Mouse (Mus musculus): ENCODE measurements around the gene Fryl. TPM values are rescaled to one million over a fixed set of nuclear protein-coding genes. Genes with fewer than 3 reads are reported as not detected.

Fryl gene
- polyA plus RNA-seq, 1 experiment from 2014 or later = 48.0 TPM

DNA sequence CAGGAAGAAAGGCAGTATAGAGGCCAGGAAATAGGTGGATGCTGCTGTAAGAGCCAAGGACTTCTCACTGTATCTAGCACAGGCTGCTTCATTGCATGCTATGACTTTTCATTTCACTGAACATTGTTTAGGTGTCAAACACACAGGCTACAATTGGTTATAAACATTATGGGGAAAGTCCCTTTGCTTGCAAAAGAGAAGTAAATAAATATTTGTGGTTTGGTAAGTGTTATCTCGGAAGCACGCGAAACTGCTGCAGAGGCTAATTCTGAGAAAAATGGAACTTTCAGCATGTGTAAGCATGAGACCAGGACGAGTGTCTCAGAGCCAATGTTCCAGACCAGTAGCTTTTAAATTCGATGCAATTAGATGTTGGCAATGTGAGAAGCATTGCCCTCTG is 30.2 kb upstream of the Fryl start:
- no peak for DNase-seq (ENCODE audit: low spot score)
- WGBS = 91% methylated on average over 5 of the region's 5 CpGs

DNA sequence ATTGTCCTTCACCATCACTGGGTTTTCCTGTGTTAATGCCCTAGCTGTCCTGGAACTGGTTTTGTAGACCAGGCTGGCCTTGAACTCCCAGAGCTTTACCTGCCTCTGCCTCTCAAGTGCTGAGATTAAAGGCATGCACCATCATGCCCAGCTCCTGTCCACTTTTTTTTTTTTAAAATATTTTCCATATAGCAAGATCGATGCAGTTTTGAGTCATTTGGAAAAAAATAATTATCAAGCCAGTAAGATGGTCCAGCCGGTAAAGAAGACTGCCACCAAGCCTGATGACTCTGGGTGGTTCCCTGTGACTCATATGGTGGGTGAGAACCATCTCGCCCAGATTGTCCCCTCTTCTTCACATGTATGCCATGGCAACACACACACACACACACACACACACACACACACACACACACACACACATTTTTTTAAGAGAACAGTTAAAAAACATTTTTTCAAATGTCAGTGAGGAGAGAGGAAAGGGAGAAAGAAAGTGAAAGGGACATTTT is 29.1 kb upstream of the Fryl start:
- no peak overlapping the region for H3K4me2 ChIP-seq (ENCODE audit: low read depth, low read length, severe bottlenecking)
- no peaks in the 10 kb centered on the region for H3K4me1 ChIP-seq (replicated peaks; ENCODE audit: control insufficient read depth, insufficient read depth, low read length)
- no peak for ATAC-seq (replicated peaks; ENCODE audit: low FRiP score)
- H3K9me3 ChIP-seq (ENCODE audit: control insufficient read depth, low read length) = no peaks in the 10 kb centered on the region
- H3K27ac ChIP-seq (ENCODE audit: low read depth, low read length) = no peak overlapping the region
- H3K27me3 ChIP-seq (ENCODE audit: control insufficient read depth, insufficient read depth, low read length) = no peaks in the 10 kb centered on the region
- 88% methylated on average over 3 of the region's 3 CpGs for WGBS
- H3K36me3 ChIP-seq (ENCODE audit: control insufficient read depth, insufficient read depth, low read length) = no peaks in the 10 kb centered on the region
- H3K4me3 ChIP-seq (ENCODE audit: low read depth, low read length) = no peak overlapping the region
- no peak for DNase-seq (ENCODE audit: low spot score)
- no peak overlapping the region for H3K9ac ChIP-seq (ENCODE audit: low read length)

More for the DNA sequence above, 30.2 kb upstream of the Fryl start:
- H3K4me1 ChIP-seq (replicated peaks; ENCODE audit: control insufficient read depth, insufficient read depth, low read length) = no peaks in the 10 kb centered on the region
- no peak overlapping the region for H3K27ac ChIP-seq (ENCODE audit: low read depth, low read length)
- ATAC-seq (replicated peaks; ENCODE audit: low FRiP score) = no peak
- H3K9ac ChIP-seq (ENCODE audit: low read length) = no peak overlapping the region
- H3K27me3 ChIP-seq (ENCODE audit: control insufficient read depth, insufficient read depth, low read length) = no peaks in the 10 kb centered on the region
- no peak overlapping the region for H3K4me2 ChIP-seq (ENCODE audit: low read depth, low read length, severe bottlenecking)
- H3K9me3 ChIP-seq (ENCODE audit: control insufficient read depth, low read length) = no peaks in the 10 kb centered on the region
- no peaks in the 10 kb centered on the region for H3K36me3 ChIP-seq (ENCODE audit: control insufficient read depth, insufficient read depth, low read length)
- H3K4me3 ChIP-seq (ENCODE audit: low read depth, low read length) = no peak overlapping the region

DNA sequence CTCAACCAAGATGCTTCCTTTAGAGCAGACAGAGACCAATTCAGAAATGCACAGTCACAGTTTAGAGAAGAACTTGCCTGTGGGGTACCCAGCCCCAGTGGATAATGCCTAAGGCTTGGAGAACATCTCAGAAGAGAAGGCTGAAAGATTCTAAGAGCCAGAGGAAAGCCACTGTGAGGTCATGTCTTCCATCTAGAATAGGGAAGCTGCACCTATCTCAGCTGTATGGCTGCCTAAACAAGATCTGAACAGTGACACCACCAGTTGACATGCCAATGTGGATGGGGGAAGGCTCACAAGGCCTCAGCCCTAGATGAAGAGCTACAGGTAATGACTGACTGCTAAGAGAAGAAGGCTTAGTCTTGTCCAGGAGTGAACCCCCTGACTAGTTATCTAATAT is 27.6 kb upstream of the Fryl start:
- H3K9me3 ChIP-seq (ENCODE audit: control insufficient read depth, low read length) = no peaks in the 10 kb centered on the region
- H3K36me3 ChIP-seq (ENCODE audit: control insufficient read depth, insufficient read depth, low read length) = no peaks in the 10 kb centered on the region
- H3K4me1 ChIP-seq (replicated peaks; ENCODE audit: control insufficient read depth, insufficient read depth, low read length) = peaks cover 3% of the 10 kb centered on the region; the same call in 1 of the 2 replicates
- no peak overlapping the region for H3K4me2 ChIP-seq (ENCODE audit: low read depth, low read length, severe bottlenecking)
- DNase-seq (ENCODE audit: low spot score) (no peak), ATAC-seq (replicated peaks; ENCODE audit: low FRiP score) (no peak)
- H3K27me3 ChIP-seq (ENCODE audit: control insufficient read depth, insufficient read depth, low read length) = no peaks in the 10 kb centered on the region
- H3K9ac ChIP-seq (ENCODE audit: low read length) = no peak overlapping the region
- H3K4me3 ChIP-seq (ENCODE audit: low read depth, low read length) = no peak overlapping the region
- no peak overlapping the region for H3K27ac ChIP-seq (ENCODE audit: low read depth, low read length)

DNA sequence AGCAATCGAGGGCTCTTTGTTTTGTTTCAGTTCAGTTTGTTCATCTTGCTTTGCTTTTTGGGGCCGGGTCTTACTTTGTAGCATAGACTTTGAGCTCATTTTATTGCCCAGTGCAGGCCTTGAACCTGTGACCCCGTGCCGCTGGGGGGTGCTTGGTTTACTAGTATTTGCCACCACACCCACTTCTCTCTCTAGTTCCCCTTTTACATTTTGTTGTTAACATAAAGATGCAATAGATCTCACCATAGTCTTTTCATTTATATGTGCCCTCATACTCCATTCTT is 24.1 kb upstream of the Fryl start:
- Histone ChIP-seq H3K4me3 (ENCODE audit: low read depth, low read length) (no peak overlapping the region), H3K36me3 (ENCODE audit: control insufficient read depth, insufficient read depth, low read length) (no peaks in the 10 kb centered on the region), H3K4me2 (ENCODE audit: low read depth, low read length, severe bottlenecking) (no peak overlapping the region), H3K4me1 (replicated peaks; ENCODE audit: control insufficient read depth, insufficient read depth, low read length) (peaks cover 3% of the 10 kb centered on the region; the same call in 1 of the 2 replicates), H3K27me3 (ENCODE audit: control insufficient read depth, insufficient read depth, low read length) (no peaks in the 10 kb centered on the region), H3K27ac (ENCODE audit: low read depth, low read length) (no peak overlapping the region), H3K9ac (ENCODE audit: low read length) (no peak overlapping the region), H3K9me3 (ENCODE audit: control insufficient read depth, low read length) (no peaks in the 10 kb centered on the region)
- 75% methylated on average over 4 of the region's 4 CpGs for WGBS
- no peak for ATAC-seq (replicated peaks; ENCODE audit: low FRiP score)
- no peak for DNase-seq (ENCODE audit: low spot score)

DNA sequence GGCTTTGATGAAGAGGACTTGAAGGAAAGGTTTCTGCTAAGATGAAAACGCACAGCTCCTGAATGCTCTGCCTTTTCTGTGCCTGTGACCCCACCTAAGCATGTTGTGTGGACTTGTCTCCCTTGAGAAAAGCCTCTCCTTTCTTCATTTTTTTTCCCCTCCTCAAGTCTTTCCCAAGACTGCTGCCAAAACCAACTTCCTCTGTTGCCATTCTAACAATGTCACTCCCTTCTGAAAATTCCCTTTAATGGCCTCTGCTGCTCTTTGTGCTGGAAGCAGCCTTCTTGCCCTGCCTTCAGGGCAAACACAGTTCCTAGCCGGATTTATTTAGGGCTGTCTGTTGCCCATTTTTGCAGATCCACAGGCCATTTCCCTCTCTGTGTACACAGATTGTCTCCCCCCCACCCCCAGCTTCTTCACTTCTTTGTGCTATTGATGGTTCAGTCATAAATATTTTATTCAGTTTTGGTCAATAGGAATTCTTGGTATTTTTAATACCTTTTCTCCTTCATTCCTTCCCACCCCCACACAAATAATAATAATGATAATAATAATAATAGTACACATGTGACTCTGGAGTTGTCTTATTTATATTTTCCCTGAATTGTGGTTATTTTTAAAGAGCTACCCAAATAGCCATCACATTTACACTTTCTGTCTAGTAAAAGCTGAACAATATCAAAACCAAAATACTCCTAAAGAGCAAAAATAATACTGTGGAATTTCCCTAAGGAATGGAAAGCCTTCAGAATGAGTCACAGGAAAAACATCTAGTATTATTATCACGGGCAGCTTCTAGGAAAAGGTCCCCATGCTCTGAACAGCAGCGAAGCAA is 23.5 kb upstream of the Fryl start:
- Histone ChIP-seq H3K27me3 (ENCODE audit: control insufficient read depth, insufficient read depth, low read length) (no peaks in the 10 kb centered on the region), H3K27ac (ENCODE audit: low read depth, low read length) (no peak overlapping the region)

DNA sequence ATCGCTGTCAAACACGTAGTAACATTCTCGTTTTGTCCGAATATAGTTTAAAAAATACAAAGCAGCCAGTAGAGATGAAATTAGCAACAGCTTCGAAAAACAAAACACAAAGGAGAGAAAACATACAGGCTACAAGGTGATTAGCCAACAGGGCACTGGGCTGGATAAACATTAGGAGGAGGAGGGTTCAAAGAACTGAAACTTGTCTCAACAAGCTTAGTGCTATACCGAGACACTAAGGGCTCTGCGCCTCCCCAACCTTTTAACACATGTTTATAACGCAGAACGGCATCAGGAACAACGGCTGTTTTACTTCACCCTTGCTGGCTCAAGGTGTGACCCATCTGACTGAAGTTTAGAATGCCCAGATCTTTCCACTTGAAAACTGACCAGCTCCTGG is 22.8 kb upstream of the Fryl start:
- no peak overlapping the region for H3K27ac ChIP-seq (ENCODE audit: low read depth, low read length)
- ATAC-seq (replicated peaks; ENCODE audit: low FRiP score) = no peak
- H3K9ac ChIP-seq (ENCODE audit: low read length) = no peak overlapping the region
- H3K27me3 ChIP-seq (ENCODE audit: control insufficient read depth, insufficient read depth, low read length) = no peaks in the 10 kb centered on the region
- no peak for DNase-seq (ENCODE audit: low spot score)
- H3K9me3 ChIP-seq (ENCODE audit: control insufficient read depth, low read length) = no peaks in the 10 kb centered on the region
- 80% methylated on average over 10 of the region's 10 CpGs for WGBS
- H3K4me1 ChIP-seq (replicated peaks; ENCODE audit: control insufficient read depth, insufficient read depth, low read length) = peaks cover 3% of the 10 kb centered on the region; the same call in 1 of the 2 replicates
- H3K4me3 ChIP-seq (ENCODE audit: low read depth, low read length) = no peak overlapping the region
- no peaks in the 10 kb centered on the region for H3K36me3 ChIP-seq (ENCODE audit: control insufficient read depth, insufficient read depth, low read length)
- H3K4me2 ChIP-seq (ENCODE audit: low read depth, low read length, severe bottlenecking) = no peak overlapping the region

More for the DNA sequence above, 23.5 kb upstream of the Fryl start:
- 60% methylated on average over 4 of the region's 4 CpGs for WGBS
- Histone ChIP-seq H3K4me1 (replicated peaks; ENCODE audit: control insufficient read depth, insufficient read depth, low read length) (peaks cover 3% of the 10 kb centered on the region; the same call in 1 of the 2 replicates), H3K4me3 (ENCODE audit: low read depth, low read length) (no peak overlapping the region), H3K36me3 (ENCODE audit: control insufficient read depth, insufficient read depth, low read length) (no peaks in the 10 kb centered on the region), H3K9me3 (ENCODE audit: control insufficient read depth, low read length) (no peaks in the 10 kb centered on the region), H3K9ac (ENCODE audit: low read length) (no peak overlapping the region), H3K4me2 (ENCODE audit: low read depth, low read length, severe bottlenecking) (no peak overlapping the region)
- ATAC-seq (replicated peaks; ENCODE audit: low FRiP score) = no peak
- no peak for DNase-seq (ENCODE audit: low spot score)

DNA sequence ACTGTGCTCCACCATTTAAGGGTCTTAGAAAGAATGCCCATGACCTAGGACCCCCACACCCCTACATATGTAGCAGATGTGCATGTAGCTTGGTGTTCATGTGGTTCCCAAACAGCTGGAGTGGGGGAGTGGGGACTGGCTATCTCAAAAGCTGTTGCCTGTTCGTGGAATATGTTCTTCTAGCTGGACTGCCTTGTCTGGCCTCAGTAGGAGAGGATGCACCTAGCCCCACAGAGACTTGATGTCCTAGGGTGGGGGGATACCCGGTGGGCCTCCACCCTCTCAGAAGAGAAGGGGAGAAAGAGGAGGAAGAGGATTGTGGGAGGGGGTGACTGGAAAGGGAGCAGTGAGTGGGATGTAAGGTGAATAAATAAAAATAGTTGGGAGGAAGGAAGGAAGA is 18.5 kb upstream of the Fryl start:
- Histone ChIP-seq H3K4me2 (ENCODE audit: low read depth, low read length, severe bottlenecking) (no peak overlapping the region), H3K27ac (ENCODE audit: low read depth, low read length) (no peak overlapping the region), H3K36me3 (ENCODE audit: control insufficient read depth, insufficient read depth, low read length) (no peaks in the 10 kb centered on the region), H3K9me3 (ENCODE audit: control insufficient read depth, low read length) (no peaks in the 10 kb centered on the region), H3K4me1 (replicated peaks; ENCODE audit: control insufficient read depth, insufficient read depth, low read length) (peaks cover 3% of the 10 kb centered on the region; the same call in 1 of the 2 replicates), H3K9ac (ENCODE audit: low read length) (no peak overlapping the region), H3K4me3 (ENCODE audit: low read depth, low read length) (no peak overlapping the region), H3K27me3 (ENCODE audit: control insufficient read depth, insufficient read depth, low read length) (no peaks in the 10 kb centered on the region)
- DNase-seq (ENCODE audit: low spot score) (no peak), ATAC-seq (replicated peaks; ENCODE audit: low FRiP score) (no peak)
- 83% methylated on average over 2 of the region's 2 CpGs for WGBS

DNA sequence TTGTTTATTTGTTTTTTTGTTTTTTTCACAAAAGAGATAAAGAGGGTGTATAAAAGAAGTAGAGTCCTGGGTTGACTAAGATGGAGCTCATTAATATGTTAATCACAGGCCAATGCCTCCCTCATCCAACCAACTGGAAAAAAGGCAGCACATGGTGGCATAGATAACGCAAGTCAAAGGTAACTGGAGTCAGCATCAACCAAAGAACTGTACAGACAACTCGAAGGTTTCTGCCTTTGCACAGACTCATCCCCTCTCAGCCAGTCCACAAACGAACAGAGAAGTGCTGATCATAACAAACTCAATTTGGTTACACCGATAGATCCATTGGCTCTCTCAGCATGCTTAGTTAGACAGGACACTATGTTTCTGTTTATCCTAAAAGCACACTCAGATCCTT is 16.8 kb upstream of the Fryl start:
- Histone ChIP-seq H3K9ac (ENCODE audit: low read length) (no peak overlapping the region), H3K4me3 (ENCODE audit: low read depth, low read length) (no peak overlapping the region), H3K27me3 (ENCODE audit: control insufficient read depth, insufficient read depth, low read length) (no peaks in the 10 kb centered on the region), H3K27ac (ENCODE audit: low read depth, low read length) (no peak overlapping the region), H3K4me2 (ENCODE audit: low read depth, low read length, severe bottlenecking) (no peak overlapping the region), H3K4me1 (replicated peaks; ENCODE audit: control insufficient read depth, insufficient read depth, low read length) (no peaks in the 10 kb centered on the region), H3K36me3 (ENCODE audit: control insufficient read depth, insufficient read depth, low read length) (no peaks in the 10 kb centered on the region), H3K9me3 (ENCODE audit: control insufficient read depth, low read length) (no peaks in the 10 kb centered on the region)
- DNase-seq (ENCODE audit: low spot score) = no peak
- WGBS = 71% methylated on average over 4 of the region's 4 CpGs
- no peak for ATAC-seq (replicated peaks; ENCODE audit: low FRiP score)

DNA sequence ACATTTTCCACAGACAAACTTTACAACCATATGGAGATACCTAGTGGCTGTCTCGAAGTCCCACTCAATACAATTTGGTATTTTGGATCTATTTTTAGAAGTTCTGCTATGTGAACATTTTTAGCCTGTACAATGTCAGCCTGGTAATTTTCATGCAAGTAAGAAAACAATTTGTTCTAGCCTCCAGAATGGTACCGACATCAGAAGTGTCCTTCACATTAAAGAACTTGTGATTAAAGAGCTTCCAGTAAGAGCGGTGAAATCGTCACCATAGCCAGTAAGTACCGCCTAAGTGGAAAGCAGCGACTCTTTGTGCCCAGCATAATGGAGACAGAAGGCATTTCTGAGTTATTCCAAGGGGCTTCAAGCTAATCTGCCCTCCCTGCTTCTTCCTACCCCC is 14.2 kb upstream of the Fryl start:
- H3K9ac ChIP-seq (ENCODE audit: low read length) = no peak overlapping the region
- DNase-seq (ENCODE audit: low spot score) = no peak
- no peak overlapping the region for H3K4me3 ChIP-seq (ENCODE audit: low read depth, low read length)
- no peak overlapping the region for H3K27ac ChIP-seq (ENCODE audit: low read depth, low read length)
- H3K36me3 ChIP-seq (ENCODE audit: control insufficient read depth, insufficient read depth, low read length) = no peaks in the 10 kb centered on the region
- H3K9me3 ChIP-seq (ENCODE audit: control insufficient read depth, low read length) = no peaks in the 10 kb centered on the region
- H3K27me3 ChIP-seq (ENCODE audit: control insufficient read depth, insufficient read depth, low read length) = no peaks in the 10 kb centered on the region
- 82% methylated on average over 6 of the region's 6 CpGs for WGBS
- ATAC-seq (replicated peaks; ENCODE audit: low FRiP score) = no peak
- no peak overlapping the region for H3K4me2 ChIP-seq (ENCODE audit: low read depth, low read length, severe bottlenecking)
- no peaks in the 10 kb centered on the region for H3K4me1 ChIP-seq (replicated peaks; ENCODE audit: control insufficient read depth, insufficient read depth, low read length)

All from forebrain, embryonic 11.5 days (tissue).